Mouse (Mus musculus) cerebellum, adult 8-10 months (tissue): ENCODE data around the gene Fbf1.

Experiments
- DNase-seq: peaks from one replicate; pipeline ENCODE4 v3.0.0; 2022

Gene Fbf1

DNA sequence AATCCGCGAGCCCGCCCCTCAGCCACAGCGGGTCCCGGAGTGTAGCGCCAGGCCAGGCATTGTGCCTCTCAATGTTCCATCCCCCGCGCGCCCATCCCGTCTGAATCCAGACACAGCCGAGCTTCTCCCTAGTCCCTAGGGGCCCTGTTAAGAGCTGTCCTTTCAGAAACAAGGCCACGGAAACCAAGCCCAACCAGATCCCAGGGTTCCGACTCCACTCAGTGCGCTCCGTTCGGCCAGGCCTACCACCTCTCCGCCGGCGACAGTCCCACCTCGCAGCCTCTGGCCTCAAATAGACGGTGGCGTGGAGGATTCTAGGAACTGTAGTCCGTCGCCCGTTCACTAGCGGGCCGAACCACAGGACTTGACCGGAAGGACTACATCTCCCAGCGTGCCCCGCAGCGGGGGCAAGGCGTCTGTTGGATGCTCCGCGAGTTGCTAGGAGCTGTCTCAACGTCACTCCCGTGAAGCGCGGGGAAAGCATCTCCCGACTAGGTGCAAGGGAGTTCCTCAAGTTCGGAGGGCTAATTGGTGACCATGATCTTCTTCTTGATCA is at the start of gene Fbf1:
Fbf1 (minus strand) TSS at position 283 of the 556 bp plus-strand sequence.
- DNase-seq: peak; percentile 96

DNA sequence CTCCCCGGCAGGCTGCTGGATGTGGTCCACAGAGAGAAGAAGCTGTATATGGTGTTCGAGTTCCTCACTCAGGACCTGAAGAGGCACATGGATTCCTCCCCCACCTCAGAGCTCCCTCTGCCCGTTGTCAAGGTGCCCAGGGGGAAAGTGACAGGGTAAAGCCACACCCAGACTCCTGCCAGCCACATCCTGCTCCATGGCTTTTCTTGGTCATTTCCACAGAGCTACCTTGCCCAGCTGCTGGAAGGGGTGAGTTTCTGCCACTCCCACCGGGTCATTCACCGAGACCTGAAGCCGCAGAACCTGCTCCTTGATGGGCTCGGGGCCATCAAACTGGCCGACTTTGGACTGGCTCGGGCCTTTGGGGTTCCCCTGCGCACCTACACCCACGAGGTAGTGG is 48.6 kb upstream of the Fbf1 start:
- DNase-seq: no peak

DNA sequence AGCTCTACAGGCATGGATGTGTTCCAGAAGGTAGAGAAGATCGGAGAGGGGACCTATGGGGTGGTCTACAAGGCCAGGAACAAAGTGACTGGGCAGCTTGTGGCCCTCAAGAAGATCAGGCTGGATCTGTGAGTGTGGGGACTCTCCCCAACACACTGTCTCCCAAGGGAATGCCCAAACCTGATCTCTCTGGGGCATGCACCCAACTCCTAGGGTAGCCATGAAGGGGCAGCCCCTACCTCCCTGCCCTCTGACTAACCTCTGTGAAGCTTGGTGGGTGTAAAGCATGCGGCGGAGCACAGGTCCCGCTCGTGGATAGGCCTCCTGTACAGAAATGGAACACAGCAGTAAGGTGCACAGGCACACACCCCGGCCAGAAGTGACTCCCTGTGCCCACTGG is 48.0 kb upstream of the Fbf1 start:
- no peak for DNase-seq

DNA sequence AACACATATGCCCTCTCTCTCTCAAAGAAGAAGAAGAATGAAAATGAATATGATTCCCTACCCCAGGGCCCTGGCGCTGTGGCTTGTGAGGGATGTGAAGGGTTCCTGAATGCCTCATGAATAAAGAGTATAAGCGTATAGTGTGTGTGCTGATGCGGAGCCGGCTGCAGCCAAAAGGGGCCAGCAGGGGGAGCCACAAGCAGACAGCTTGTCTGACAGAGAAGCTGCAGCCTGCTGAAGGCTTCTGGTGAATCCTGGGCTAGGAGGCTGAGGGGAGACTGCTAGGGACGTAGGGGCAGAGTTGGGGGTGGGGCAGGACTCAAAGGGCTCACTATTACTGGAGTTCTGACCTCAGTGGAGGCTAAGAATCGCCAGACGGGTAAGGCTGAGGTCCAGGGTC is 47.2 kb upstream of the Fbf1 start:
- DNase-seq: no peak

DNA sequence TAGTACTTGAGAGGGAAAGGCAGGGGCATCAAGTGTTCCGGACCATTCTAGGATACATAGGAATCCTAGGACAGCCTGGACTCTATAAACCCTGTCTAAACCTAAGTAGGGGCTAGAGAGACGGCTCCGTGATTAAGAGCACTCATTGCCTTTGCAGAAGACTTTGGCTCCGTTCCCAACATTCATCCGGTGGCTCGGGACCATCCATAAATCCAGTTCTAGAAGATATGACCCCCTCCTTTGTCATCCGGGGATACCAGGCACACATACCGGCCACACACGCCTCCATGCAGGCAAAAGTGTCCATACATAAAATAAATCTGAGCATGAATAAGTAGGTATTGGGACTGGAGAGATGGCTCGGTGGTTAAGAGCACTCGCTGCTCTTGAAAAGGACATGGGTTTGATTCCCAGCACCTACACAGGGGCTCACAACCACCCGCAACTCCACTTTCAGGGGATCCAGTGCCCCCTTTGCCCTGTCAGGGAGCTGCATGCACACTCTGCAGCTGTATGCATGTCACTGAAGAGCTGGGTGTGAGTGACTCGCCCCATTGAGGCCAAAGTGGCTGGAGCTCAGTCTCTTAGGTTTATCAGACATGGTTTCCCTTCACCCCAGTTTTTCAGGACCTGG is 46.0 kb upstream of the Fbf1 start:
- DNase-seq: no peak

DNA sequence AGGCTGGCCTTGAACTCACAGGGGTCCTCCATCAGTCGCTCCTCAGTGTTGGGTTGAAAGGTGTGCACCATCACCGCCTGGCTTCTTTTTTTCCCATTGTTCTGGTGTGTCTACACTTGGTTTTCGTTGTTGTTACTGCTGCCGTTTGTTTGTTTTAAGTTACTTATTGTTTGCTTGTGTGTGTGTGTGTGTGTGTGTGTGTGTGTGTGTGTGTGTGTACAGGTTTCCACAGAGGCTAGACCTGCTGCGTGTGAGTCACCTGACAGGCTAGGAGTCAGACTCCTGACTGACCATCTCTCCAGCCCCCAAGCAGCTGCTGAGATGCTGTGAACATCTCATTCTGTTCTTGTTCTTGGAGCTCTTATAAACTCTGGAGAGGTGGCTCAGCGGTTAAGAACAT is 44.9 kb upstream of the Fbf1 start:
- no peak for DNase-seq

GRCm38 (mm10) chr11:116210696-116211095 is 42.7 kb upstream of the Fbf1 start:
- DNase-seq: no peak

DNA sequence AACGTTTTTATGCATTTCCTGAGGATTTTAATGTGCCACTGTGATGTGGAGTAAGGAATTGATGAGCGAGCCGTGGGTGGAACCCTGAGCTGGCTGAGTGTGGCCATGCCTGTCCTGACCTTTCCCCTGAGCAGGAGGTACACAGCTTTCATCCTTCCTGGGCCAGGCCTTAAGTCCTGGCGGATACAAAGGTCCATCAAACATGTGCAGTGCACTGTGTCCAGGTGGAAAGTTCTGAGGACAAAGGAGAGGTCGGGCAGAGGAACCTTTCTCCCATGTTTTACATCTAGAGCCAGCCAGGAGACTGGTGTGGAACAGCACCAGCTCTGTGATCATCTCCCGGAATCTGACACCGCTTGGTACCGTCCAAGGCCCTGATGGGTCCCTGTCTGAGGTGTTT is 41.3 kb upstream of the Fbf1 start:
- no peak for DNase-seq

GRCm38 (mm10) chr11:116208660-116209059 is 40.7 kb upstream of the Fbf1 start:
- DNase-seq: no peak

- no peak for DNase-seq
These were observed 38.7 kb upstream of the Fbf1 start for GRCm38 (mm10) chr11:116206678-116207077.

GRCm38 (mm10) chr11:116203150-116203549 is 35.2 kb upstream of the Fbf1 start:
- DNase-seq: no peak

GRCm38 (mm10) chr11:116201151-116201550 is 33.2 kb upstream of the Fbf1 start:
- no peak for DNase-seq

DNA sequence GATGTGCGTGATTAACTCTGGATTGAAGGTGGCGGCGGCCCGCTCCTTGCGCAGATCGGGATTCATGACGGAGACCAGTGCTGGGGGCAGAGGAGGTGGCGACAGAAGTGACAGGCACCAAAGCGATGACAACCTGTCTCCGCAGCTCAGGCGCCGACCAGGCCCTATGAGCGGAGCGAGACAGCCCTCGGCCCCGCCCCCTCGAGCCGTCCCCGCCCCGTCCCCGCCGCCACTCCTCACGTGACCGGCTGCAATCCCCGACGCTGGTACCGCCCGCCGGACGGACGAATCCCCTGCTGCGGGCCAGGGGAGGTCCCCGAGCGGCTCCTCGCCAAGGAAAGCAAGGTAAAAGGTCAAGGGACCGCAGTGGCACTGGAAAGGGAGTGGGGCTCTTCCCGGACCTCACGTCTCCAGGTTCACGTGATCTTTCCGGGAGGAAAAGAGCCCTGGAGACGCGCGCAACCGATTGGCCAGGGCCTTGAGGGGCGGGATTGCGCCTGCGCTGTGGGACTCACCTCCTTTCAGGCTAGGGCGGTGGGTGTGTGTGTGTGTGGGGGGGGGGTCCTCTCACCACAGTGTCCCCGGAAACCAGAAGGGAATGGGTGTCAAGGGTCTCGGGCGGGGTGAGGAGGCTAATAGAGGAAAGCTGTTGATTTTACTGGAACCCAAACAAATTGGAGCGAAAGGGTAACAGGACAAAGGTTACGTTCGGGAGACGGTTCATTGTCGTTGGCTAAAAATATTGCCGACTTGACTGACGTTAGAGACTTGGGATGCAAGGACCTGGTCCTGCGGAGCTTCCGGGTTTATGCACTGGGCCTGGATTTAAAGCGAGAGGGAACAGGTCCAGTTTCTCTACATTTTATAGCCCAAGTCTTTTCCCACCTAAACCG is 30.9 kb upstream of the Fbf1 start, which contains the start of the genes Ten1 and Acox1:
Ten1 (plus strand) TSS at position 217 of the 893 bp plus-strand sequence.
Acox1 (minus strand) TSS at position 407 of the 893 bp plus-strand sequence.
- peak; percentile 98 for DNase-seq

DNA sequence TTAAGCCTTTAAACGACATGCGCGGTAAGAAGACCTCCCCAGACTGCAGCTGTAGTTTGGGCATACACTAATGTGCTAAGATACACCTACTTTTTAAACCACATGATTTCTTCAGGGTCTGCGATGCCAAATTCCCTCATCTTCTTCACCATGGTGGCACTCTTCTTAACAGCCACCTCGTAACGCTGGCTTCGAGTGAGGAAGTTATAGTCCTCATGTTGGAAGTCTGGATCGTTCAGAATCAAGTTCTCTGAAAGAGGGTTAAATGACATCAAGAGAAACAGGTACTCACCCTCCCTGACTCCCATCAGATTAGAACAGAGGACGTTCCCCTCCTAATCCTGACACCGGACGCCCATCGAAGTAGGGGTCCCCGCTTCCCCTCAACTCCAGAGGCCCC is 30.2 kb upstream of the Fbf1 start:
- DNase-seq: no peak

GRCm38 (mm10) chr11:116197584-116197906 is 29.6 kb upstream of the Fbf1 start:
- DNase-seq: no peak

DNA sequence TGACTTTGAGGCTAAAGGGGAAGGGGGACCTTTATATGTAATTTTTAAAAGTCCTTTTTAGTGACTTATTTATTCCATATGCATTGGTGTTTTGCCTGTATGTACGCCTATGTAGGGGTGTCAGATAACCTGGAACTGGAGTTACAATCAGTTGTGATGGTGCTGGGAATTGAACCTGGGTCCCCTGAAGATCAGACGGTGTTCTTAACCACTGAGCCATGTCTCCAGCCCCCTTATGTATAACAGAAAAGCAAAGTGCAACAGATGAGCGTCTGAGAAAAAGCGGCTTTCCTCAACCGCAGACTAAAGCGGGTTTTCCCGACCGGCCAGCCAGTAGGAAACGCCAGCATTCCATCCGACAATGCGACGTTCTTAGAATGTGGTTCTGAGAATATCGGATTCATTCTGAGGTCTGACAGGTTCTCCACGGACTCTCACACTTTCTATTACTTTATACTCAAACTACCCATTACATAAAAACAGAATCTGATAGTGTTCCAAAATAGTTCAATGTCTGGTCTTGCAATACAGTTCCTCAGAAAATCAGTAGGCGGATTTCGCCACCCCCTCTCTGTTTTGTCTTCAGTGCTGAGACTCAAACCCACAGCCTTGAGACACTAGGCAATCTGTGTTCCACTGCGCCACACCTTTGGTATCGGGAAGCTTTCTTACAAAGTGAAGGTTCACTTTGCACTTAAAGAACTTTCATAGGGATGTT is 29.1 kb upstream of the Fbf1 start:
- no peak for DNase-seq

DNA sequence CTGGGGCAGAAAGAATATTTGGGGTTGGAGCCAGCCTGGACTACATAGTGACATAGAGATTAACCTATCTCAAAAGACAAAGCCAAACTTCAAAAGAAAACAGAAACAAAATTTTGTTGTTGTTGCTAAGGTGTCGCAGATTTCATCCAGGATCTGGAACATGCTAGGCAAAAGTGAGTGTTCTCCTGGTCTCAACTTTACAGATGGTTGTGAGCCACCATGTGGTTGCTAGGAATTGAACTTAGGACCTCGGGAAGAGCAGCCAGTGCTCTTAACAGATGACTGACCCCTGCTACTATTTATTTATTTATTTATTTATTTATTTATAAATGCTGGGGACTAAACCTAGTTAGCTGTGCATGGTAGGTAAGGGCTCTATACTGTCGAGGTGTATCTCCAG is 28.4 kb upstream of the Fbf1 start:
- DNase-seq: no peak

DNA sequence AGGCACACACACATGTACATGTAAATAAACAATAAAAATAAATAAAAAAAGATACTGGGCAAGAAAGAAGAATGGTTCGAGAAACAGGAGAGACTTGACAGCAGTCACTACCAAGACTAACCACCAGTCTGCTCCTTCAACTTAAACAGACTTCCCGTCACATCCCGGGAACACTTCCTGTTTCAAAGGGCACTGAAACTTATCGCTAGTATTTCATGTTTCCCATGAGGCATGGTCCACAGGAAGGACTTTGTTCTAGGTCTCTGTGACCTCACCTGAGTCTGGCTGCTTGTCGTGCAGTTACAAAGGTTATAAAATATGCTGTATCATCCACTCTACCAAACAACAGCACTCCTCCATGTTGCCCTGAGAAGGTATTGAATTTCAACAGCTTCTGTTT is 27.3 kb upstream of the Fbf1 start:
- DNase-seq: no peak

- DNase-seq: no peak
These were observed 26.7 kb upstream of the Fbf1 start for GRCm38 (mm10) chr11:116194619-116195018.

GRCm38 (mm10) chr11:116187226-116187930 is 19.4 kb upstream of the Fbf1 start:
- no peak for DNase-seq

DNA sequence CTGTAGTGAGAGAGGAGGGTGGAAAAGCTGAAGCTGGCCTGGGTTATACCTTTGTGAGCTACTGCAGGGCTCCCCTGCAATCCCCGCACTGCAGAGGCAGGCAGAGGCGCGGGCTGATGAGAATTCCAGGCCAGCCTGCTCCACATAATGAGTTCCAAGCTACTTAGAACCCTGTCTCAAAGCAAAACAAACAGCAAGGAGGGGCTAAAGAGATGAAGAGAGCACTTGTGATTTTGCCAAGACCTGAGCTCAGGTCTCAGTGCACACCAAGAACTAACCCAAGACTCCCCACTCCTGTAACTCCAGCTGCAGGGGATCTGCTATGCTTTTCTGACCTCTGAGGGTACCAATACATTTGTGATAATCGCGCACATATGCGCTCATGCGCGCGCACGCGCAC is 18.4 kb upstream of the Fbf1 start:
- DNase-seq: no peak

DNA sequence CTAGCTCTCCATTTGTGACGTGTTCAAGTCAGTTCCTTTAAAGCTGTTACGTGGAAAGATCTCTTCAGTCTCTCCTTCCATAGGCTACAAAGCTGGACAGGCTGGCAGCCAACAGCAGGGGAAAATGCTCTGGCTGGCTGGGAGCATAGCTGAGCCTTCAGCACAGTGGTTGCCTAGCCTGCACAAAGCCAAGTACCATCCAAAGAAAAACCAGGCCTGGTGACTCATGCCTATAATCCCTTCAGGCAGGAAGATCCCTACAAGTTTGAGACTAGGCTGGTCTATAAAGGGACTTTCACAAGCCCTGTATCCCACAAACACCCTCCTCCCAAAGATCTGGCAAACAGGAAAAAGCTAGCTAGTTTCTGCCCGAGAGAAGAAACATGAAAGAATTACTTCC is 17.9 kb upstream of the Fbf1 start:
- DNase-seq: no peak
